Mouse (Mus musculus) liver, adult 2 months (tissue): ENCODE measurements around the gene Dsn1. TPM values are rescaled to one million over a fixed set of nuclear protein-coding genes. Genes with fewer than 3 reads are reported as not detected.

Source experiments
- DNase-seq: peaks from one replicate; pipeline ENCODE4 v3.0.0-alpha.2; 2011; ENCODE audit warnings: low read depth, low spot score; ENCODE audit errors: extremely low read depth
- H3K27ac ChIP-seq: fragments of 200-500 bp; replicated peaks from 2 replicates; pipeline ENCODE4 v1.5.1; 2012; ENCODE audit warnings: low read depth, mild to moderate bottlenecking, control low read depth, inconsistent platforms, low read length; ENCODE audit not compliant: insufficient read depth
- H3K27me3 ChIP-seq: fragments of 200-500 bp; 2 replicates; pipeline ENCODE4 v1.6.1; 2012; ENCODE audit warnings: mild to moderate bottlenecking, moderate library complexity, low read length, inconsistent platforms; ENCODE audit not compliant: control insufficient read depth, insufficient read depth
- H3K36me3 ChIP-seq: fragments of 200-500 bp; 2 replicates; pipeline ENCODE4 v1.6.1; 2012; ENCODE audit warnings: low read length, inconsistent platforms; ENCODE audit not compliant: control insufficient read depth, insufficient read depth
- H3K4me1 ChIP-seq: fragments of 200-500 bp; 2 replicates; pipeline ENCODE4 v1.6.1; 2011; ENCODE audit warnings: low read length; ENCODE audit not compliant: control insufficient read depth, insufficient read depth
- H3K4me3 ChIP-seq: fragments of 200-500 bp; 2 replicates; pipeline ENCODE4 v1.5.1; 2011; ENCODE audit warnings: low read depth, mild to moderate bottlenecking, control low read depth, low read length, moderate library complexity; ENCODE audit not compliant: insufficient read depth
- H3K79me2 ChIP-seq: fragments of 200-500 bp; 2 replicates; pipeline ENCODE4 v1.6.1; 2012; ENCODE audit warnings: inconsistent platforms, mild to moderate bottlenecking, low read length, moderate library complexity; ENCODE audit not compliant: control insufficient read depth, insufficient read depth
- H3K9ac ChIP-seq: fragments of 200-500 bp; 2 replicates; pipeline ENCODE4 v1.6.1; 2012; ENCODE audit warnings: low read depth, mild to moderate bottlenecking, control low read depth, inconsistent platforms, low read length
- CTCF ChIP-seq: fragments of 200-500 bp; IDR thresholded peaks from 2 replicates; pipeline ENCODE4 v1.5.1; 2011; ENCODE audit warnings: low read depth, low read length, control low read depth
- POLR2A ChIP-seq: fragments of 200-500 bp; IDR thresholded peaks from 2 replicates; pipeline ENCODE4 v1.6.1; 2011; ENCODE audit warnings: low read length, control low read depth; ENCODE audit not compliant: insufficient read depth; ENCODE audit errors: extremely low read depth
- WGBS: fragments of 180-500 bp; shearing (Covaris S2); methylation state at CpG from one replicate; pipeline ENCODE4 v1.1.7; 2018; 5-methylcytosine and 5-hydroxymethylcytosine counted together
- polyA plus RNA-seq: library from polyadenylated mRNA; depleted of rRNA; stranded (reverse); fragments of >200 nt; gene quantifications from 2 replicates; pipeline ENCODE4 v1.2.3, GENCODE M21; 2012
- total RNA-seq: library from RNA; depleted of rRNA; stranded (reverse); fragments of >200 nt; gene quantifications from 2 replicates; pipeline ENCODE4 v1.2.3, GENCODE M21; 2014

Dsn1 gene
- total and polyA plus RNA-seq, 2 experiments, result 0.10 to 1.0 TPM

DNA sequence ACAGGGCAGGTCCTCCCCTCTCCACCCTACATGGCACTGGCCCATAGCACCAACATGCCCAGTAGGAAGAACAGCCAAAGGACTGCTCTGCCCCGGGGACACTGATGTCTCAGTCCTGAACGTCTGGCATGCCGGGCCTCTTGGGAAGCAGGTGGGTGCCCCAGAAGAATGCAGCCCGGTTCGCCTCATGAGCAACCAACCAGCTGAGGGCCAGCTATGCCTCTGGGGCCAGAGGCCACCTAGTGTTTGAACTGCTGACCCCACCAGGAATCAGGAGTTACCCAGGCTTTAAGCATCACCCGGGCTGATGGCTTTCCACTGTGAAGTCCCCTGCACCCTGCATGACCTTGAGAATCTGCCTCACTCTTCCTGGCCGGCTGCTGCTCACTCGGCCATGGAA lies 45.5 kb upstream of the Dsn1 start:
- no peak for TF ChIP-seq CTCF
- Histone ChIP-seq H3K36me3 (no peaks in the 10 kb centered on the region), H3K9ac (no peak overlapping the region), H3K79me2 (no peaks in the 10 kb centered on the region), H3K27me3 (no peaks in the 10 kb centered on the region), H3K4me3 (no peak overlapping the region), H3K4me1 (no peaks in the 10 kb centered on the region), H3K27ac (no peak overlapping the region)
- 74% methylated on average over 8 of the region's 8 CpGs for WGBS
- no peak for DNase-seq

DNA sequence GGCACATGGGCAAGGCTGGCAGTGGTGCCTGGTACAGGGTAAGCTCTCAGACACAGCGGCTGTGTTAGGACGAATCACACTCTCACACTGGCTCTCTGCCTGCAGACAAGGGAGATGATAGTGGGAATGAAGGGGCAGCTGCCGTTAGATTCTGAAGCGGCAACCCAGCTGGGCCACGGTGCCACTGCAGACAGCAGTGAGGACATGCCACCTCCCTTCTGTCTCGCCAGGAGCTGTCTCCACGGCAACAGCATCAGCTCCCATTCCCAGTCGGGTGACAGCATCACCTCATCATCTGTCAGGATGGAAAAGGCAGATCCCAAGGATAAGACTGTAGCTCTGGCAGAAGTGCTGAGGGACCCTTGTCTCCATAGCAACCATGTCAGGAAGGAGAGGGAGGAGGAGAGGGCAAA lies 42.9 kb upstream of the Dsn1 start:
- TF ChIP-seq POLR2A (no peak), CTCF (no peak)
- Histone ChIP-seq H3K36me3 (no peaks in the 10 kb centered on the region), H3K4me1 (no peaks in the 10 kb centered on the region), H3K27ac (no peak overlapping the region), H3K9ac (no peak overlapping the region), H3K27me3 (no peaks in the 10 kb centered on the region), H3K79me2 (no peaks in the 10 kb centered on the region), H3K4me3 (no peak overlapping the region)
- DNase-seq, result no peak
- whole genome bisulfite sequencing, result 79% methylated on average over 8 of the region's 8 CpGs

DNA sequence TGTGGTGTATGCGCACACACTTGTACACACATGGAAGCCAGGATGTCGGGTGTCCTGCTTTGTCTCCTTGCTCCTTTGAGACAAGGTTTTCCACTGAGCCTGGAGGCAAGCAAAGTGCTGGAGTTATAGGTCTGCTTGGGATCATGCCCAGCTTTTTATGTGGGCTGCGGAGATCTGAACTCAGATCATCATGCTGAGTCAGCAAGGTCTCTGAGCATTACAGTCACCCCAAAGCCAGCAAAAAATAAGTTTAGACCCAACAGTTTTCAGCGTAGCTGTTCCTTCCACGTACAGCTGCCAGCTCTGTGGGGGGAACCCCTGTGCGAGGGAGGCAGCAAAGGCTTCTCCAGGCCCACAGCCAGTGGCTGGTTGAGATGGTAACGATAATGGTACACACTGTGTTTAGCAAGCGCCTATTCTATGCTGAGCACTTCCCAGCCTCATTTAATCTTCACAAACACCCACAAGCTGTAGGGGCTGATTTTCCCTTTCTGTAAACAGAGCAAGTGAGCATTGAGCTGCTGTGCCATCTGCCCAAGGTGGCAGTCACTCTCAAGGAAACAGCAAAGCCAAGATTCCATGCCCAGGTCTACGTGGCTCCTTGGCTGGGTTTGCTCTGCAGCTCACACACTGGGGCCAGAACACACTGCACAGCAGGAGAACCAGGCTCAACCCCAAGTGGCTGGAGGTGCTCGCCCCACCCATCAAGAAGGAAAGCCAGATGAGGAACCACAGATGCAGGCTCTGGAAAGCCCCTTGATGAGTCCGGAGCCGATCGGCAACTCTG lies 41.6 kb upstream of the Dsn1 start:
- 87% methylated on average over 13 of the region's 13 CpGs for WGBS
- TF ChIP-seq POLR2A (no peak), CTCF (no peak)

DNA sequence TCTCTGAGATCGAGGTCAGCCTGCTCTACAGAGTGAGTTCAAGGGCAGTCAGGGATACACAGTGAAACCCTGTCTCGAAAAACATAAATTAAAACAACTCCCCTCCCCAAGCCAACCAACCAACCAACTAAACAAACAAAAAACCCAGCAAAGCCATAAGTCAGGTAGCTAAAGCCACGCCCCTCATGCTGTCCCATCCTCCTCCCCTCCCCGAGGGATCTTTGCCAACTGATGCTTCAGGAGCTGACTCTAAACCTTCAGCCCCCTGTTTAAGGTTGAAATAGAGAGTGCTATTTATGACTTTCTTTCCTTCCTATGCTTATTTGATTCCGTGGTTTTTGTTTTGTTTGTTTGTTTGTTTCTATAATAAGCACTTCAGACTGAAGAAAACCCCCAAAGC lies 40.0 kb upstream of the Dsn1 start:
- no peak for DNase-seq
- TF ChIP-seq POLR2A (no peak), CTCF (no peak)
- Histone ChIP-seq H3K27me3 (no peaks in the 10 kb centered on the region), H3K79me2 (no peaks in the 10 kb centered on the region), H3K4me3 (no peak overlapping the region), H3K9ac (no peak overlapping the region), H3K4me1 (no peaks in the 10 kb centered on the region), H3K27ac (no peak overlapping the region), H3K36me3 (no peaks in the 10 kb centered on the region)
- 86% methylated on average over 5 of the region's 5 CpGs for WGBS

More for the DNA sequence above, 41.6 kb upstream of the Dsn1 start:
- Histone ChIP-seq H3K27me3 (no peaks in the 10 kb centered on the region), H3K4me3 (no peak overlapping the region), H3K79me2 (no peaks in the 10 kb centered on the region), H3K27ac (no peak overlapping the region), H3K36me3 (no peaks in the 10 kb centered on the region), H3K4me1 (no peaks in the 10 kb centered on the region), H3K9ac (no peak overlapping the region)
- DNase-seq, result no peak

DNA sequence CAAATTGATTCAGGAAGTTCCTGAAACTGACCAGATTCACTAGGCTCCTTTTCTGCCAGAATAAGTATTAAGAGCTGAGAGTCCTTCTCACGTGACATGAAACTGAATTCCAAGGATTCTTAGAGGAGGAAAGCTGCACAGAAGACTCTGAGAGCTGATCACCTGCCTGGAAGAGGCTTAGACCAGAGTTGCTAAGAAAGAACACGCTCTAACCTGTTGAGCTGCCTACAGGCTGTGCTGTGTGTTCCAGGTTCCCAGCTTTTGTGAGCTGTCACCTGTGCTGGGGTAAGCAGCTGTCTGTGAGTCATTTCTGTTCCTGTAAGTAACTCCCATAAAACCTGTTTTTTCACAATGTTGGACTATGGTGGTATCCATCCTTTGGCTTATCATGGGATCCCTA lies 39.0 kb upstream of the Dsn1 start:
- H3K36me3 ChIP-seq, result no peaks in the 10 kb centered on the region
- WGBS, result 97% methylated on average over 2 of the region's 2 CpGs

DNA sequence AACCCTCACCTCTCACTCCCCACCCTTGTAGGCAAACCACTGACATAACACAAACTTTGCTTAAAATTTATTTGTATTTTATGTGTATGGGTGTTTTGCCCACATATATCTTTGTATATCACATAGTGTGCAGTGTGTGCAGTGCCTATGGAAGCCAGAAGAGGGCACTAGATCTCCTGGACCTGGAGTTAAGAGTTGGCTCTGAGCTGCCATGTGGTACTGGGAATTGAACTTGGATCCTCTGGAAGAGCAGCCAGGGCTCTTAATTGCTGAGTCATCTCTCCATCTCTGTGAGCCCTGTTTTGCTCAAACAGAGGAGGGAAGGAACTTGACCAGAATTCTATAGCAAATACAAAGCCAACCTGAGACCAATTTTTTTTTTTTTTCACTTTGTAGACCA lies 37.0 kb upstream of the Dsn1 start:
- Histone ChIP-seq H3K36me3 (no peaks in the 10 kb centered on the region), H3K9ac (no peak overlapping the region), H3K4me1 (no peaks in the 10 kb centered on the region), H3K4me3 (no peak overlapping the region), H3K27ac (no peak overlapping the region), H3K27me3 (no peaks in the 10 kb centered on the region), H3K79me2 (0 out of 2 replicates have a peak, but pooled peaks cover 3% of the 10 kb centered on the region)
- TF ChIP-seq POLR2A (no peak), CTCF (0 out of 2 replicates have a peak, but pooled peaks have one; percentile 17)
- no peak for DNase-seq

More for the DNA sequence above, 39.0 kb upstream of the Dsn1 start:
- no peak overlapping the region for H3K27ac ChIP-seq
- no peak overlapping the region for H3K9ac ChIP-seq
- H3K4me1 ChIP-seq, result no peaks in the 10 kb centered on the region
- no peak for DNase-seq
- TF ChIP-seq POLR2A (no peak), CTCF (no peak)
- no peaks in the 10 kb centered on the region for H3K79me2 ChIP-seq
- H3K27me3 ChIP-seq, result no peaks in the 10 kb centered on the region
- H3K4me3 ChIP-seq, result no peak overlapping the region
